ENCODE assay signal across 22 mouse cellular contexts in the genomic region with DNA sequence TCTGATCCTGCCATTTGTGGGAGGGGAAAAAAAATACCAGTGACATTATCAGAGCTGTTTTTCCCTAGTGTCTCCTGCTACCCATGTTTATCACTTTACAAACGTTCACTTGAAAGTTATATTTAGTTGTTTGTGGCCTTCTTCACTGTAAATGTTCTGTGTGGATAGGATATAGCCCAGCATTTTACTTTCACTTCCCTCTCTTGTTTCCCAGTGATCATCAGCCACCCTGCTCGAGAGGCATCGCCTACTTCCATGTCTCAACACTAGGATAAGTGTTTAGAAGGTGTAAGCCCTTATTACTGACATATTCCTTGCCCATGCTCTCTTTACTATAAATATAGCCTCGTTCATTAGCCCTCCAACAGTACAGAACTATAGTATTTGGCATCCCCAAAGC.
A peak's percentile ranks its signal among the peaks of the same experiment; 100 is the strongest.
DNase-seq lines count a peak whose midpoint lies in the region; ATAC-seq lines count a peak whose summit lies in the region.
"Had no signal": no experiment of that assay in that cellular context is flagged by ENCODE, and none has a peak within 500 bp of the region (broad histone marks: within the 10 kb centered on the region; RNA-seq: fewer than 3 reads in every experiment).

No protein-coding gene starts in this region.

- no peak overlapping the region for H3K9ac ChIP-seq in heart, embryonic 15.5 days
- no peak overlapping the region for H3K9ac ChIP-seq in intestine, embryonic 16.5 days (ENCODE audit: low read depth, low read length)
- H3K9ac ChIP-seq: embryonic facial prominence, embryonic 15.5 days; hindbrain, embryonic 14.5 days; intestine, embryonic 15.5 days had no signal

- H3K36me3 ChIP-seq in heart, embryonic 15.5 days: no peaks in the 10 kb centered on the region
- no peaks in the 10 kb centered on the region for H3K36me3 ChIP-seq in intestine, embryonic 16.5 days (ENCODE audit: control insufficient read depth, insufficient read depth, low read length)
- H3K36me3 ChIP-seq: embryonic facial prominence, embryonic 15.5 days; forebrain, embryonic 10.5 days; hindbrain, embryonic 10.5 days; intestine, embryonic 15.5 days had no signal

- H3K9me3 ChIP-seq in heart, embryonic 15.5 days (replicated peaks): no peaks in the 10 kb centered on the region
- H3K9me3 ChIP-seq in intestine, embryonic 16.5 days (ENCODE audit: control insufficient read depth, low read length): no peaks in the 10 kb centered on the region
- H3K9me3 ChIP-seq: embryonic facial prominence, embryonic 15.5 days; forebrain, embryonic 10.5 days; hindbrain, embryonic 10.5 days; intestine, embryonic 15.5 days had no signal

- H3K4me2 ChIP-seq in heart, embryonic 15.5 days: 0 out of 2 replicates have a peak overlapping the region, but pooled peaks have one; percentile 30
- no peak overlapping the region for H3K4me2 ChIP-seq in intestine, embryonic 16.5 days (ENCODE audit: low read depth, low read length)
- H3K4me2 ChIP-seq: embryonic facial prominence, embryonic 15.5 days; hindbrain, embryonic 14.5 days; intestine, embryonic 15.5 days had no signal

- 0 out of 2 replicates have a peak, but pooled peaks cover 4% of the 10 kb centered on the region for H3K4me1 ChIP-seq in heart, embryonic 15.5 days (replicated peaks)
- H3K4me1 ChIP-seq in intestine, embryonic 16.5 days (ENCODE audit: control insufficient read depth, insufficient read depth, low read length): no peaks in the 10 kb centered on the region
- H3K4me1 ChIP-seq: embryonic facial prominence, embryonic 15.5 days; forebrain, embryonic 10.5 days; hindbrain, embryonic 10.5 days; intestine, embryonic 15.5 days had no signal

- H3K27ac ChIP-seq in heart, embryonic 15.5 days: 0 out of 2 replicates have a peak overlapping the region, but pooled peaks have one; percentile 27
- H3K27ac ChIP-seq in intestine, embryonic 16.5 days (ENCODE audit: low read length): no peak overlapping the region
- H3K27ac ChIP-seq: embryonic facial prominence, embryonic 15.5 days; forebrain, embryonic 10.5 days; hindbrain, embryonic 10.5 days; hindbrain, embryonic 14.5 days; intestine, embryonic 15.5 days had no signal

- 44% methylated on average over 4 of the region's 4 CpGs for WGBS in heart, embryonic 15.5 days
- WGBS in intestine, embryonic 16.5 days: 76% methylated on average over 4 of the region's 4 CpGs

- no peak for DNase-seq in heart, adult 18-20 months
- DNase-seq in frontal cortex, postnatal 36 days (ENCODE audit: low spot score in 2 of 2): no peak
- DNase-seq: adrenal gland, adult 2 months; adrenal gland, postnatal 25 days; cerebellum, adult 18-20 months; cerebellum, adult 9-11 months; embryo, embryonic 11 days; gastrocnemius, postnatal 10 days; heart, postnatal 10 days; kidney, adult 8-10 months had no signal

- H3K4me3 ChIP-seq in heart, embryonic 15.5 days: no peak overlapping the region
- H3K4me3 ChIP-seq in intestine, embryonic 16.5 days (ENCODE audit: low read length): no peak overlapping the region
- H3K4me3 ChIP-seq: embryonic facial prominence, embryonic 15.5 days; erythroblast, embryonic 14.5 days; forebrain, embryonic 10.5 days; hindbrain, embryonic 10.5 days; intestine, embryonic 15.5 days had no signal

- no peak for ATAC-seq in heart, embryonic 15.5 days (replicated peaks; ENCODE audit: insufficient number of reproducible peaks, insufficient read depth, low FRiP score, low read depth)
- ATAC-seq in common myeloid progenitor, adult 5-6 weeks (replicated peaks; ENCODE audit: low read depth, poor library complexity, severe bottlenecking): peak; percentile 97
- ATAC-seq in granulocyte monocyte progenitor cell, adult 5-6 weeks (replicated peaks; ENCODE audit: poor library complexity, severe bottlenecking): peak; percentile 100
- peak; percentile 98 for ATAC-seq in megakaryocyte progenitor cell, adult 5-6 weeks (replicated peaks; ENCODE audit: poor library complexity)
- no peak for ATAC-seq in intestine, embryonic 16.5 days
- ATAC-seq: forebrain, embryonic 14.5 days; intestine, embryonic 15.5 days had no signal

- H3K27me3 ChIP-seq in heart, embryonic 15.5 days: no peaks in the 10 kb centered on the region
- no peaks in the 10 kb centered on the region for H3K27me3 ChIP-seq in intestine, embryonic 16.5 days (replicated peaks; ENCODE audit: control insufficient read depth, insufficient read depth, low read length)
- H3K27me3 ChIP-seq: embryonic facial prominence, embryonic 15.5 days; intestine, embryonic 15.5 days had no signal

Comparison
In these comparisons a context has a peak if more than half of its experiments do, and no peak if none do; other contexts are left out.
1. ATAC-seq: peak in common myeloid progenitor, adult 5-6 weeks (single experiment), granulocyte monocyte progenitor cell, adult 5-6 weeks (single experiment) and megakaryocyte progenitor cell, adult 5-6 weeks (single experiment); none in heart, embryonic 15.5 days (single experiment) and intestine, embryonic 16.5 days (single experiment).